Mouse (Mus musculus) effector memory CD4-positive, alpha-beta T cell, adult 5 months (primary cell): ENCODE measurements around the gene Dcp1b. TPM values are rescaled to one million over a fixed set of nuclear protein-coding genes. Genes with fewer than 3 reads are reported as not detected.

Experiments
- polyA plus RNA-seq: library from polyadenylated mRNA; unstranded; fragments of 100-300 nt; shearing (Covaris generic); gene quantifications from one replicate; pipeline ENCODE4 v1.2.1, GENCODE M21; 2017

The Dcp1b gene
- polyA plus RNA-seq, result 15.8 TPM

GRCm38 (mm10) chr6:119175078-119175853, at the start of gene Dcp1b:
TSS of gene Dcp1b (plus strand) at chr6:119175253.

GRCm38 (mm10) chr6:119196382-119197305, 21.6 kb downstream of the Dcp1b start, which contains the start of gene Cacna1c:
TSS of gene Cacna1c (minus strand) at chr6:119196418.

GRCm38 (mm10) chr6:119236241-119236640, 61.2 kb downstream of the Dcp1b start, which contains the start of gene Cacna2d4:
TSS of gene Cacna2d4 (plus strand) at chr6:119236526.

Other genes starting within 250 kb of the Dcp1b start
- 0.59 TPM for gene Cacna1c, start 21.2 kb downstream of the Dcp1b start, polyA plus RNA-seq
- 3.4 TPM for gene Cacna2d4, start 61.3 kb downstream of the Dcp1b start, polyA plus RNA-seq
- gene Lrtm2, start 155.5 kb downstream of the Dcp1b start, polyA plus RNA-seq, result not detected
- gene Adipor2, start 242.5 kb downstream of the Dcp1b start, polyA plus RNA-seq, result 32.4 TPM